Mouse (Mus musculus) CH12.LX (cell line): ENCODE results near the gene Taar8c.

ENCODE experiments used
- CTCF ChIP-seq, 2 experiments: IDR thresholded peaks in 1 of 2; conservative IDR thresholded peaks in 1 of 2; 2 replicates each; pipeline ENCODE4 v1.5.1; 2011 to 2012; ENCODE audit warnings: low read depth in 2 of 2, low read length in 2 of 2, improper control_type of control experiment in 1 of 2, inconsistent platforms in 1 of 2, mild to moderate bottlenecking in 1 of 2, moderate library complexity in 1 of 2
- E2F4 ChIP-seq: IDR thresholded peaks from 2 replicates; pipeline ENCODE4 v1.6.1; 2011; ENCODE audit warnings: low read depth, low read length, improper control_type of control experiment; ENCODE audit not compliant: insufficient replicate concordance
- EP300 ChIP-seq: IDR thresholded peaks from 2 replicates; pipeline ENCODE4 v1.6.1; 2011; ENCODE audit warnings: low read length, improper control_type of control experiment
- JUN ChIP-seq: IDR thresholded peaks from 2 replicates; pipeline ENCODE4 v1.6.1; 2011; ENCODE audit warnings: low read depth, mild to moderate bottlenecking, low read length, improper control_type of control experiment, moderate library complexity; ENCODE audit not compliant: insufficient read depth
- MAFK ChIP-seq: IDR thresholded peaks from 2 replicates; pipeline ENCODE4 v1.6.1; 2011; ENCODE audit warnings: low read length, improper control_type of control experiment; ENCODE audit not compliant: insufficient replicate concordance
- MEF2A ChIP-seq: IDR thresholded peaks from 2 replicates; pipeline ENCODE4 v1.6.1; 2014; ENCODE audit warnings: low read depth, mild to moderate bottlenecking, inconsistent platforms, low read length, improper control_type of control experiment, borderline replicate concordance
- MYC ChIP-seq: IDR thresholded peaks from 2 replicates; pipeline ENCODE4 v1.6.1; 2011; ENCODE audit warnings: low read depth, mild to moderate bottlenecking, improper control_type of control experiment, low read length
- POLR2A ChIP-seq: IDR thresholded peaks from 2 replicates; pipeline ENCODE4 v1.6.1; 2011; ENCODE audit warnings: low read depth, mild to moderate bottlenecking, improper control_type of control experiment, low read length
- TCF12 ChIP-seq: IDR thresholded peaks from 2 replicates; pipeline ENCODE4 v1.6.1; 2014; ENCODE audit warnings: low read depth, mild to moderate bottlenecking, inconsistent platforms, low read length, improper control_type of control experiment
- USF1 ChIP-seq: IDR thresholded peaks from 2 replicates; pipeline ENCODE4 v1.6.1; 2014; ENCODE audit warnings: low read depth, mild to moderate bottlenecking, inconsistent platforms, low read length, improper control_type of control experiment
- ZNF384 ChIP-seq: IDR thresholded peaks from 2 replicates; pipeline ENCODE4 v1.6.1; 2012; ENCODE audit warnings: low read depth, low read length, improper control_type of control experiment, inconsistent platforms

GRCm38 (mm10) chr10:24052039-24052438 is 49.7 kb downstream of the Taar8c start:
- TF ChIP-seq CTCF (conservative IDR thresholded peaks at IDR 0.05 in 1 of 2, IDR thresholded peaks at IDR 0.05 in 1 of 2; ENCODE audit: low read depth in 2 of 2, low read length in 2 of 2) (no peak), POLR2A (no peak), E2F4 (no peak), ZNF384 (no peak), JUN (no peak), MYC (no peak), EP300 (no peak), MAFK (no peak), MEF2A (no peak), USF1 (no peak), TCF12 (no peak)
